Mouse (Mus musculus) hindbrain, postnatal 0 days (tissue): Measurements from ENCODE around the gene Slc35b4. TPM values are rescaled to one million over a fixed set of nuclear protein-coding genes. Genes with fewer than 3 reads are reported as not detected.

Source experiments
- ATAC-seq: fragments of 200-750 bp; cut with Nextera tagmentation; 2 replicates; pipeline ENCODE4 v1.8.0; 2017; ENCODE audit warnings: mild to moderate bottlenecking, moderate TSS enrichment, moderate library complexity
- DNase-seq: peaks from one replicate; pipeline ENCODE4 v3.0.0-alpha.2; 2015; ENCODE audit warnings: low spot score
- H3K27ac ChIP-seq: fragments of 300-500 bp; sonication (generic); 2 replicates; pipeline ENCODE4 v1.5.1; 2014; ENCODE audit warnings: mild to moderate bottlenecking
- H3K27me3 ChIP-seq: fragments of 300-500 bp; sonication (generic); 2 replicates; pipeline ENCODE4 v1.6.1; 2014; ENCODE audit warnings: low read length, mixed read lengths; ENCODE audit not compliant: insufficient read depth
- H3K36me3 ChIP-seq: fragments of 300-500 bp; sonication (generic); 2 replicates; pipeline ENCODE4 v1.6.1; 2014; ENCODE audit warnings: low read length, mixed read lengths; ENCODE audit not compliant: insufficient read depth
- H3K4me1 ChIP-seq: fragments of 300-500 bp; sonication (generic); 2 replicates; pipeline ENCODE4 v1.6.1; 2014; ENCODE audit warnings: antibody characterized with exemption, low read length, mixed read lengths; ENCODE audit not compliant: insufficient read depth
- H3K4me2 ChIP-seq: fragments of 300-500 bp; sonication (generic); 2 replicates; pipeline ENCODE4 v1.6.1; 2014; ENCODE audit warnings: low read depth, mild to moderate bottlenecking, low read length, moderate library complexity, mixed read lengths
- H3K4me3 ChIP-seq: fragments of 300-500 bp; sonication (generic); 2 replicates; pipeline ENCODE4 v1.5.1; 2014; ENCODE audit warnings: low read length
- H3K9ac ChIP-seq: fragments of 300-500 bp; sonication (generic); replicated peaks from 2 replicates; pipeline ENCODE4 v1.6.1; 2014; ENCODE audit warnings: mild to moderate bottlenecking, low read length, moderate library complexity, mixed read lengths
- H3K9me3 ChIP-seq: fragments of 300-500 bp; sonication (generic); 2 replicates; pipeline ENCODE4 v1.6.1; 2016; ENCODE audit warnings: low read length, mixed read lengths
- CTCF ChIP-seq: IDR thresholded peaks from 2 replicates; pipeline ENCODE4 v1.5.1; 2016; ENCODE audit warnings: antibody characterized with exemption, control low read depth, low read depth
- WGBS: fragments of 180-500 bp; shearing (Covaris S2); extraction: QIAGEN DNeasy Blood & Tissue Kit; methylation state at CpG from one replicate; pipeline ENCODE4 v1.1.7; 2014; 5-methylcytosine and 5-hydroxymethylcytosine counted together
- polyA plus RNA-seq: library from polyadenylated mRNA; unstranded; fragments of >200 nt; fragmentation: Nextera tagmentation; extraction: Ambion mirVana; gene quantifications from 2 replicates; pipeline ENCODE4 v1.2.1, GENCODE M21; 2015
- total RNA-seq: library from RNA; depleted of rRNA; stranded (reverse); fragments of >200 nt; gene quantifications from 2 replicates; pipeline ENCODE4 v1.2.3, GENCODE M21; 2014

The Slc35b4 gene
- total and polyA plus RNA-seq, 2 experiments from 2014 or later, result 28.7 to 30.4 TPM

GRCm38 (mm10) chr6:34171748-34172457 lies 5.0 kb downstream of the Slc35b4 start:
- peaks cover 15% of the 10 kb centered on the region; the same call in 1 of the 2 replicates for H3K36me3 ChIP-seq
- TF ChIP-seq CTCF, result no peak
- H3K4me2 ChIP-seq, result no peak overlapping the region
- H3K27ac ChIP-seq, result no peak overlapping the region
- no peak for ATAC-seq
- WGBS, result 87% methylated on average over 12 of the region's 12 CpGs
- no peaks in the 10 kb centered on the region for H3K9me3 ChIP-seq
- H3K9ac ChIP-seq, result no peak overlapping the region
- no peaks in the 10 kb centered on the region for H3K27me3 ChIP-seq
- no peak overlapping the region for H3K4me3 ChIP-seq
- no peak for DNase-seq
- peaks cover 8% of the 10 kb centered on the region; the same call in 1 of the 2 replicates for H3K4me1 ChIP-seq

GRCm38 (mm10) chr6:34170844-34171494 lies 5.9 kb downstream of the Slc35b4 start:
- H3K4me3 ChIP-seq, result no peak overlapping the region
- no peak overlapping the region for H3K4me2 ChIP-seq
- no peaks in the 10 kb centered on the region for H3K27me3 ChIP-seq
- H3K27ac ChIP-seq, result no peak overlapping the region
- ATAC-seq (no peak), DNase-seq (no peak)
- no peak for TF ChIP-seq CTCF
- H3K9ac ChIP-seq, result no peak overlapping the region
- 75% methylated on average over 7 of the region's 7 CpGs for WGBS
- H3K9me3 ChIP-seq, result no peaks in the 10 kb centered on the region
- peaks cover 23% of the 10 kb centered on the region for H3K36me3 ChIP-seq
- H3K4me1 ChIP-seq, result peaks cover 3% of the 10 kb centered on the region; the same call in 1 of the 2 replicates

- no peak for ATAC-seq
- WGBS, result 59% methylated on average over 3 of the region's 3 CpGs
- H3K4me1 ChIP-seq, result no peaks in the 10 kb centered on the region
- no peak overlapping the region for H3K4me3 ChIP-seq
- no peak for DNase-seq
- H3K9ac ChIP-seq, result no peak overlapping the region
- no peaks in the 10 kb centered on the region for H3K9me3 ChIP-seq
- no peak for TF ChIP-seq CTCF
- peaks cover 33% of the 10 kb centered on the region for H3K36me3 ChIP-seq
- H3K4me2 ChIP-seq, result no peak overlapping the region
- H3K27ac ChIP-seq, result no peak overlapping the region
- H3K27me3 ChIP-seq, result no peaks in the 10 kb centered on the region
Measured at GRCm38 (mm10) chr6:34168834-34169233, 8.1 kb downstream of the Slc35b4 start.

GRCm38 (mm10) chr6:34163014-34163413 lies 13.9 kb downstream of the Slc35b4 start:
- DNase-seq (no peak), ATAC-seq (no peak)
- H3K36me3 ChIP-seq, result peaks cover 57% of the 10 kb centered on the region
- H3K4me1 ChIP-seq, result no peaks in the 10 kb centered on the region
- no peak overlapping the region for H3K27ac ChIP-seq
- no peak overlapping the region for H3K4me2 ChIP-seq
- no peak overlapping the region for H3K9ac ChIP-seq
- 82% methylated on average over 9 of the region's 9 CpGs for WGBS
- no peaks in the 10 kb centered on the region for H3K27me3 ChIP-seq
- no peak for TF ChIP-seq CTCF
- no peaks in the 10 kb centered on the region for H3K9me3 ChIP-seq
- H3K4me3 ChIP-seq, result no peak overlapping the region

GRCm38 (mm10) chr6:34162607-34163006 lies 14.3 kb downstream of the Slc35b4 start:
- ATAC-seq (no peak), DNase-seq (no peak)
- no peak for TF ChIP-seq CTCF
- Histone ChIP-seq H3K4me1 (no peaks in the 10 kb centered on the region), H3K36me3 (peaks cover 60% of the 10 kb centered on the region), H3K27me3 (no peaks in the 10 kb centered on the region), H3K4me2 (no peak overlapping the region), H3K9me3 (no peaks in the 10 kb centered on the region), H3K27ac (no peak overlapping the region), H3K9ac (no peak overlapping the region), H3K4me3 (no peak overlapping the region)
- WGBS, result 67% methylated on average over 2 of the region's 2 CpGs

GRCm38 (mm10) chr6:34161511-34161910 lies 15.4 kb downstream of the Slc35b4 start:
- TF ChIP-seq CTCF, result no peak
- DNase-seq (no peak), ATAC-seq (no peak)
- Histone ChIP-seq H3K4me2 (no peak overlapping the region), H3K9ac (no peak overlapping the region), H3K27ac (no peak overlapping the region), H3K4me3 (no peak overlapping the region), H3K36me3 (peaks cover 53% of the 10 kb centered on the region), H3K9me3 (no peaks in the 10 kb centered on the region), H3K27me3 (no peaks in the 10 kb centered on the region), H3K4me1 (no peaks in the 10 kb centered on the region)
- 91% methylated on average over 7 of the region's 7 CpGs for WGBS

GRCm38 (mm10) chr6:34160816-34161310 lies 16.0 kb downstream of the Slc35b4 start:
- H3K9ac ChIP-seq, result no peak overlapping the region
- H3K4me1 ChIP-seq, result no peaks in the 10 kb centered on the region
- peaks cover 47% of the 10 kb centered on the region for H3K36me3 ChIP-seq
- H3K4me3 ChIP-seq, result no peak overlapping the region
- no peaks in the 10 kb centered on the region for H3K27me3 ChIP-seq
- DNase-seq (no peak), ATAC-seq (no peak)
- no peak overlapping the region for H3K27ac ChIP-seq
- H3K4me2 ChIP-seq, result no peak overlapping the region
- 96% methylated on average over 7 of the region's 7 CpGs for WGBS
- no peaks in the 10 kb centered on the region for H3K9me3 ChIP-seq
- no peak for TF ChIP-seq CTCF
